Mouse (Mus musculus) E14TG2a.4 (cell line): Measurements from ENCODE around the gene Upf2.

Source experiments
- CTCF ChIP-seq: conservative IDR thresholded peaks from 2 replicates; pipeline ENCODE4 v1.5.1; 2014; ENCODE audit warnings: low read length
- NANOG ChIP-seq: IDR thresholded peaks from 2 replicates; pipeline ENCODE4 v1.6.1; 2014; ENCODE audit warnings: borderline replicate concordance, low read length, mixed read lengths
- POU5F1 ChIP-seq: IDR thresholded peaks from 2 replicates; pipeline ENCODE4 v1.6.1; 2014; ENCODE audit warnings: low read length, borderline replicate concordance

- TF ChIP-seq CTCF, result peak; percentile 81
- no peak for TF ChIP-seq NANOG
- TF ChIP-seq POU5F1, result no peak
Observed at GRCm38 (mm10) chr2:5906625-5907024, 44.6 kb upstream of the Upf2 start.
